Mouse (Mus musculus): ENCODE measurements around the gene Nrtn. TPM values are rescaled to one million over a fixed set of nuclear protein-coding genes. Genes with fewer than 3 reads are reported as not detected.

Gene Nrtn
- polyA plus RNA-seq (2017; shearing (Covaris generic)), result 0.18 TPM

GRCm38 (mm10) chr17:56757416-56758123, at the start of gene Nrtn:
Gene Nrtn, minus strand, starts transcription at chr17:56757530.

GRCm38 (mm10) chr17:56769950-56770349, 12.6 kb upstream of the Nrtn start, which contains the start of gene Prr22:
Gene Prr22, plus strand, starts transcription at chr17:56770250.

GRCm38 (mm10) chr17:56764474-56765354, 7.4 kb upstream of the Nrtn start, which contains the start of gene Dus3l:
Gene Dus3l, plus strand, starts transcription at chr17:56764757.

DNA sequence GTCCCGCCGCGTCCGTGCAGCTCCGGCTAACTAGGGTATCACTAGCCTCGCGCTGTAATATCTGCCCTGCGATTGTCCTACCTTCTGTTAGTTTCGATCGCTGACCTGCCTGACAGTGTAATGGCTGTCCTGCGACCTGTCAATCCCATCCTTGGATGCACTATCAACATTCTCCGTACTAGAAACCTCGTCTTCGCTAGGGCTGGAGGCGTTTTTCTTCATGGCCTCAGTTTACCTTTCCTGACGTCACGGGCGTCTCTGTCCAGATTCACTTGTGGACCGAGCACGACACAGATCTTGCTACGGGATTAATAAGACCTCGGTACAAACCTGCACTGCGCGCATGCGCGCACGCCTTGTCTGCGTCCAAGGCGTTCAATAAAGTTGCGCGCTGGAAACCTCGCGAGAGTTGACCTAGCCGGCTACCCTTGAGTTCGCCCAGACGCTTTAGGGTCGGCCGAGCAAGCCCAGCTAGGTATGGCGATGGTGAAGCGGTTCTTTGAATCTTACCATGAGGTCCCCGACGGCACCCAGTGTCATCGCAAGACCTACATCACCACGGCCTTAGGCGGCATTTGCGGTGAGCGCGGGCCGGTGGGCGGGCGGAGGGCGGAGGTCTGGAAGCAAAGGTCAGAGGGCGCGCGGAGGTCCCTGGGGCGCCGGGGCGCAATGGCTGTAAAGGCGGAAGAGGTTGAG, 39.8 kb downstream of the Nrtn start, which contains the start of the genes Ndufa11 and Vmac:
TSS of gene Ndufa11 (plus strand) at position 405 of the 696 bp plus-strand sequence.
TSS of gene Vmac (minus strand) at position 660 of the 696 bp plus-strand sequence.

Other genes starting within 250 kb of the Nrtn start
- not detected for gene Znrf4, start 245.1 kb downstream of the Nrtn start, polyA plus RNA-seq (2017; shearing (Covaris generic))
- gene Gm20219, start 203.1 kb downstream of the Nrtn start, polyA plus RNA-seq (2017; shearing (Covaris generic)), result 1.4 TPM
- gene Safb2, start 172.9 kb downstream of the Nrtn start, polyA plus RNA-seq (2017; shearing (Covaris generic)), result 151 TPM
- 170 TPM for gene Safb, start 172.7 kb downstream of the Nrtn start, polyA plus RNA-seq (2017; shearing (Covaris generic))
- 197 TPM for gene 2410015M20Rik, start 147.8 kb downstream of the Nrtn start, polyA plus RNA-seq (2017; shearing (Covaris generic))
- 1,792 TPM for gene Rpl36, start 144.1 kb downstream of the Nrtn start, polyA plus RNA-seq (2017; shearing (Covaris generic))
- gene Lonp1, start 130.6 kb downstream of the Nrtn start, polyA plus RNA-seq (2017; shearing (Covaris generic)), result 47.3 TPM
- 2.0 TPM for gene Catsperd, start 129.4 kb downstream of the Nrtn start, polyA plus RNA-seq (2017; shearing (Covaris generic))
- gene Ranbp3, start 84.2 kb downstream of the Nrtn start, polyA plus RNA-seq (2017; shearing (Covaris generic)), result 110 TPM
- gene Ndufa11, start 39.8 kb downstream of the Nrtn start, polyA plus RNA-seq (2017; shearing (Covaris generic)), result 249 TPM
- 21.2 TPM for gene Vmac, start 39.5 kb downstream of the Nrtn start, polyA plus RNA-seq (2017; shearing (Covaris generic))
- 57.9 TPM for gene Dus3l, start 7.2 kb upstream of the Nrtn start, polyA plus RNA-seq (2017; shearing (Covaris generic))
- 1.8 TPM for gene Prr22, start 12.7 kb upstream of the Nrtn start, polyA plus RNA-seq (2017; shearing (Covaris generic))
- 1.4 TPM for gene Rfx2, start 73.5 kb upstream of the Nrtn start, polyA plus RNA-seq (2017; shearing (Covaris generic))
- gene Acsbg2, start 116.9 kb upstream of the Nrtn start, polyA plus RNA-seq (2017; shearing (Covaris generic)), result not detected
- gene 1700061G19Rik, start 117.9 kb upstream of the Nrtn start, polyA plus RNA-seq (2017; shearing (Covaris generic)), result 0.24 TPM
- 42.0 TPM for gene Mllt1, start 177.9 kb upstream of the Nrtn start, polyA plus RNA-seq (2017; shearing (Covaris generic))
- gene Acer1, start 224.6 kb upstream of the Nrtn start, polyA plus RNA-seq (2017; shearing (Covaris generic)), result not detected
- 76.9 TPM for gene Clpp, start 232.8 kb upstream of the Nrtn start, polyA plus RNA-seq (2017; shearing (Covaris generic))
- 34.2 TPM for gene Alkbh7, start 239.8 kb upstream of the Nrtn start, polyA plus RNA-seq (2017; shearing (Covaris generic))
- 1.6 TPM for gene Pspn, start 242.5 kb upstream of the Nrtn start, polyA plus RNA-seq (2017; shearing (Covaris generic))

All from CD4-positive, CD25-positive, alpha-beta regulatory T cell (primary cell).